Mouse (Mus musculus): ENCODE measurements around the gene Ap3m1. TPM values are rescaled to one million over a fixed set of nuclear protein-coding genes. Genes with fewer than 3 reads are reported as not detected.

Ap3m1 gene
- total RNA-seq, 1 experiment from 2014 or later, result 52.1 TPM

DNA sequence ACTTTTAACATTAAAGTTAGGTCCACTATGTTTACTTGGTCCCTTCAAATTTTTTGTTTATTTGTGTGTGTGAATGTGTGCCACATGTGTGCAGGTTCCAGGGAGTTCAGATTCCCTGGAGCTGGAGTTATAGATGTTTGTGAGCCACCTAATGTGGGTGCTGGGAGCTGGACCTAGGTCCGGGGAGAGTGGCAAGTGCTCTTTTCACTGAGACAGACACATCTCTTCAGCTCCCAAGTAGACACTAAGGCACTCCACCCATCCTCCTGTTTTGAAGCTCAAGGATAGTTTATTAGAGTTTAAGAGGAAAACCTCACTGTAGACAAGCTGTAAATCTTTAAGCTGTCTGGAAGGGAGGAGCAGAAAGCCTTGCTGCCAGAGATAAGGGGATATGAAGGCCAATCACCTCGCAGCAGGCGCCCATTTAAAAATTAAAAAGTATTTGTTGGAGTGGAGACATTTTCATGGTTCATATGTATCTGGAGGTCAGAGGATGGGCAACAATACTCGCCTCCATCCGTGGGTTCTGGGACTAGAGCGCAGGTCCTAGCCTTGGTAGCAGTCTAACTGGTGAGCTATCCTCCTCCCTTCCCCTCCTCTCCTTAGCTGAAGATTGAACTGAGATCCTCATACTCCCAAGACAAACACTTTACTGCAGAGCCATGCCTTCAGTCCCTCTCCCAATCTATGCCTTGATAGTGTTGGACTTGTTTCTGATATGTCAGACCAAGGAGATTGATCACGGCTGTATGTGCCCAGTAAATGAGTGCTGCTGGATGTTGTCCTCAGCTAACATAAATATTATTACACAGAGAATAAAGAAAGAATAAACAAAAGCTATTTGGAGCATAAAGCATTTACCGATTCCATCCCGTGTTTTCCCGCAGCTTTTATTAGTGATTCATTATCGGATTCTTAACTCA is 22.4 kb upstream of the Ap3m1 start:
- peak; percentile 29 for ATAC-seq (replicated peaks; ENCODE audit: low read depth, poor library complexity, severe bottlenecking)

- peak; percentile 7; the same call in 1 of the 2 replicates for ATAC-seq (replicated peaks; ENCODE audit: low read depth, poor library complexity, severe bottlenecking)
Observed at GRCm38 (mm10) chr14:21073981-21074380, 21.7 kb upstream of the Ap3m1 start.

DNA sequence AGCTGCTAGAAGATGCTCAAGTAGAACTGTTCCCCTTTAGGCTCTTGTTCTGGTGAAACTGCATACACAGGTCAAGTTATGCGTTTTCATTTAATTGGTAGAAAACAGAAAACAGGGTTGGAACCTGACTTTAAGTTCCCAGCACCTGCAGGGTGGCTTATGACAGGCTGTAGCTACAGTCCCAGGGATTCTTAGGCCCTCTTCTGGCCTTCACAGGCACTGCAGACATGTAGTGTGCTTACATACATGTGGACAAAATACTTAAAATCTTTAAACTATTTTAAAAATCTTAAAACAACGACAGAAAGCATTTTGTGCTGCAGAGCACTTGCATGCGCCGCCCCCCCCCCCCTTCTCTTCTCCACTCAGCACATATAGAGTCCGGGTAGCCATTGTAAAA is 17.3 kb upstream of the Ap3m1 start:
- ATAC-seq (replicated peaks; ENCODE audit: low read depth, poor library complexity, severe bottlenecking), result no peak

DNA sequence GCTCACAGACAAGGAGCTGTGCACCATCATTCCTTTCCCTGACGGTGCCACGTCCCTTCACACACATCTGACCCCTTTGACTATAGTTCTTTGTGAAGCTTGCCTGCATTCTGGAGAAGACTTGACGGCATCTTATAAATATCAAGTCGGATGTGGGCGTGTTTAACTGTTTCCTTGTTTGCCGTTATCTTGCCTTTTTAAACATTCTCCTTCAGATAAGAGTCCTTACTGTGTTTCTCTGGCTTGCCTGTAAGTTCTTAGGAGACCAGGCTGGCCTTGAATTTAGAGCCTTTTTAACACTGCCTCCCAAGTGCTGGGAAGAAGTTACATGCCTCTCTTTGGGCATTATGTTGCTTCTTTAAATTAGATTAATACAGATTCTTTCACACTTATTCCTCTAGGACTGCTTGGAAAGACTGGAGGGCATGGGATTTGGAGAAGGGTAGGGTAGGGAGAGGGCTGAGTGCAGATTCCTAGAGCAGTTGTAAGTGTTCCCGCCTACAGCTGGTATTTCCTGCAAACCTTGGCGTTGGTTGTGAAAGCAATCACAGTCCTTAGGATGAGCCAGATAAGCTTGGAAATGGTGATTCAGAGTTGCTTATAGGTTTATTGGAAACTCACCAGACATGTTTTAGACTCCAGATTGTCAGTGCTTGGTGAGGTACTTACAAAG is 13.3 kb upstream of the Ap3m1 start:
- 0 out of 2 replicates have a peak, but pooled peaks have one; percentile 22 for ATAC-seq (replicated peaks; ENCODE audit: low read depth, poor library complexity, severe bottlenecking)

DNA sequence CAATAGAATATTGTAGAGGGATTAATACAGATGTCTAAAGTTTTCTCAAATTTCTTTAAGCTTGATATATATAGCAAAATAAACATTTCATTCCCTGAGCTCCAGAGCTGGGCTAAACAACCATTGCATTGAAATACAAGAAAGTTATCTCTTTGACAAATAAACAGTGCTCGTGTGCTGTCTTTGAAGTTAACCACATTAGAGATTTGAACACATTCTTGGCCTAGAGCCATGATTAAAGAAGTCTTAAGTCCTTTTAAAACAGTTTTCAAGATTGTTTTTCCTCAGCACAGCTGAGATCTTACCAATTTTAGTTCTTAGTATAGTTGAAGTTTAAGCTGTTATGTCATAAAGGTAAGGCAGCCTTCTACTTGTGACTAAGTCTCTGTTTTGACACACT is 12.0 kb upstream of the Ap3m1 start:
- no peak for ATAC-seq (replicated peaks; ENCODE audit: low read depth, poor library complexity, severe bottlenecking)

DNA sequence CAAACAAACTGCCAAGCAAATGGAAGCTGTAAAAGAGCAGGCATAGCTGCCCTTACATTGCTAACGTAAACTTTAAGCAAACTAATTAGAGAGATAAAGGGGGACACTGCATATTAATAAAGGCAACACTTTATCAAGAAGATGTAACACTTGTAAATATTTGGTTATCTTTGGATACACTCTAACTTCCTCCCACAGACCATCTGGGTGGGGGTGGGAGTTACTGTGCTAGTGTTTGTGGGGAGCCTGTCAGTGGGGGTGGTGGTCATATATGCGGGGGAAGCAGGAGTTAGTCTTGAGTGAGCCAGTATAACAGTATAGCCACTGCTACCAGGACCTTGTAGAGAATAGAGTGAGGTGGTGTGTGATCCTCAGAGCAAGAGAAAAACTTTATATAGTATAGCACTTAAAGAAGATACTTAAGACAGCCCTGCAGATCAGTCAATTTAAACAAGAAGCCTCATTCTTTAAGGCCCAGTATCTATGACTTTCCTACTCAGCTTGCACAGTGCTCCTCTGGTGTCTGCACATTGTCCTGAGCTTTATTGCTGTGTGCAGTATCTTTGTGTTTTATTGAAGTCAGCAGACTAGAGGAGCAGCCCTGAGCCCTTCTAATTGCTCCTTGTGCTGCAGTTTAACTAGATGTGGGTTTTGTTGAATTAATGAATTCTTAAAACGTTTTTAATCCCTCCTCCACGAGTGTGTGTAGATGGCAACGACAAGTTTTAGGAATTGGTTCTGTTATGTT is 10.6 kb upstream of the Ap3m1 start:
- ATAC-seq (replicated peaks; ENCODE audit: low read depth, poor library complexity, severe bottlenecking), result peak; percentile 69

GRCm38 (mm10) chr14:21058972-21059371 is 6.7 kb upstream of the Ap3m1 start:
- no peak for ATAC-seq (replicated peaks; ENCODE audit: low read depth, poor library complexity, severe bottlenecking)

GRCm38 (mm10) chr14:21053586-21053985 is 1.3 kb upstream of the Ap3m1 start:
- ATAC-seq (replicated peaks; ENCODE audit: low read depth, poor library complexity, severe bottlenecking), result no peak

GRCm38 (mm10) chr14:21053151-21053550 is 843 bp upstream of the Ap3m1 start:
- ATAC-seq (replicated peaks; ENCODE audit: low read depth, poor library complexity, severe bottlenecking), result no peak

GRCm38 (mm10) chr14:21052781-21053130 is 448 bp upstream of the Ap3m1 start:
- peak; percentile 30 for ATAC-seq (replicated peaks; ENCODE audit: low read depth, poor library complexity, severe bottlenecking)

GRCm38 (mm10) chr14:21051380-21052111 is 762 bp downstream of the Ap3m1 start:
- no peak for ATAC-seq (replicated peaks; ENCODE audit: low read depth, poor library complexity, severe bottlenecking)

DNA sequence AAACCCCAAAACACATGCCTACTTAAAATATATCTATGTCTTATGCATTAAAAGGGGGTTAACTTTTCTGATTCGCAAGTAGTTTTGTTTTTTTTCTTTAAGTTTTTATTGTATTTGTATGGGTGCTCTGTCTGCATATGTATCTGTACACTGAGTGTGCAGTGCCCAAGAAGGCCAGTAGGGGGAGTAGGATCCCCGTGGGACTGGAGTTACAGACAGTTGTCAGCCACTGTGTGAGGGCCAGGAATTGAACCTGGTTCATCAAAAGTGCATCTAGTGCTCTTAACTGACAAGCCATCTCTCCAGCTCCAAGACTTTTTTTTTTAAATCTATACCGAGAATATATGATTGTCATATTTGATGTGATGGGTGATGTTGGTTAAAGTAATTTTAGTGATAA is 1.6 kb downstream of the Ap3m1 start:
- no peak for ATAC-seq (replicated peaks; ENCODE audit: low read depth, poor library complexity, severe bottlenecking)

DNA sequence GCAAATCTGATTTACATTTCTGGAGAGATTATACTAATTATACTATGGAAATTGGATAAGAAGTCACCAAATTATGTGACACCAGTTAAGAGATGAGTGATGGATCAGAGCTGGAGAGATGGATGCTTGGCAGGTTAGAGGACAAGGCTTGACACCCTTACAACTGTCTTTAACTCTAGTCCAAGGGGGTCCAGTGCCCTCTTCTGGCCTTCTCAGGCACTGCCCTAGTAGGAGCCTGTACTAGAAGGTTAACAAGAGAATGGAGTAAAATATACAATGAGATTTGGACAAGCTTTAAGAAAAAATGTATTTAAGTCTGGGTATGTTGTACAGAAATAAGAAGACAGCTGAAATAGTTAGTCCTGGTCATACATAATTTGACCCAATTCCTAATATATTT is 3.4 kb downstream of the Ap3m1 start:
- ATAC-seq (replicated peaks; ENCODE audit: low read depth, poor library complexity, severe bottlenecking), result no peak

- no peak for ATAC-seq (replicated peaks; ENCODE audit: low read depth, poor library complexity, severe bottlenecking)
Observed at GRCm38 (mm10) chr14:21047840-21048239, 4.5 kb downstream of the Ap3m1 start.

DNA sequence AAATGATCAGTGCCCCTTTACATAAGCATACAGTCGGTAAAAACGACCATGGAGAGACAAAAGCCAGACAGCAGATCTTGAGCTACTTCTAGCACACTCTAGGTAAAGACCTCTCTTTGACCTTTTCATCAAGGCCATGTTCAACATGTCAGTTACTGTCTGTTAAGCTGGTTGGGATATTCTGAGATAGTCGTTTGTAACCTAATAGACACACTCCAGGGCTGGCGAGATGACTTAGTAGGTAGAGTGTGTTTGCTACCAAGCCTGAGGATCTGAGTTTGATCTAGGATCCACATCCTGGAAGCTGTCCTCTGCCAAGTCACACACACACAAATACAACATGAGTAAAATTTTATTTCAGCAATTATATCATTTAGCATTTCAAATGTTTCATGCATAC is 12.7 kb downstream of the Ap3m1 start:
- ATAC-seq (replicated peaks; ENCODE audit: low read depth, poor library complexity, severe bottlenecking), result no peak

GRCm38 (mm10) chr14:21039077-21039476 is 13.2 kb downstream of the Ap3m1 start:
- no peak for ATAC-seq (replicated peaks; ENCODE audit: low read depth, poor library complexity, severe bottlenecking)

- no peak for ATAC-seq (replicated peaks; ENCODE audit: low read depth, poor library complexity, severe bottlenecking)
Observed at GRCm38 (mm10) chr14:21034791-21035190, 17.5 kb downstream of the Ap3m1 start.

GRCm38 (mm10) chr14:21034271-21034670 is 18.0 kb downstream of the Ap3m1 start:
- no peak for ATAC-seq (replicated peaks; ENCODE audit: low read depth, poor library complexity, severe bottlenecking)

DNA sequence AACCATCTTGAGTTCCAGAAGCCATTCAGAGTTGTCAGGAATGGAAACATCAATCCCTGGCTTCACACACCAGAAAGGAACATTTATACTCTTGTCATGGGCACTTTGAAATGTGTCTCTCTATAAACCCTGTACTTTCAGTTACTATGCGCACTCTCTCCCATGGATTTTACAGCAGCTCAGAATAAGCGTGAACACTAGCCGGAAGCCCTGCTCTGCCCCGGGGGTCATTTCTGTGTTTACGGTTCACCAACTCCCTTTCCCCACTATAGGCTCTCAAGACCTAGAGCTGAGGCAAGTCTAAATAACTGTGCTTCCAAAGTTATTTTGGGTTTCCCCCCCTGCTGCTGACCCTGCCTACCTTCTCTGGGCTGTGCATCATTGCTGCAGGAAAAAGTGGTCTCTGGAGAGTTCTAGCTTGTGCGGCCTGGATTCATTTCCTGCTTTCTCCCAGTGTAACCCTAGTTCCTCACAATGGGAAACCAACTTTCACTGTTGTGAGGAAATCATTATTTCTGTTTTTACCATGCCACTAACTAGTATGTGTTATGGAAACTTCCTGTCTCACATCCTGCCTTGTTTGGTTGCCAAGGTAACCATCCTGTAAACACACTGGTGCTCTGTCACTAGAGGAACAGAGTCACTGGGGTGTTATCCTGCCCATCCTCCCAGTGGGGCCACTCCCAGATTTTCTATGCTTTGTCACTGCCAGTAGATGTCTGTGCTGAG is 20.4 kb downstream of the Ap3m1 start:
- peak; percentile 98 for ATAC-seq (replicated peaks; ENCODE audit: low read depth, poor library complexity, severe bottlenecking)

All from common myeloid progenitor, adult 5-6 weeks (primary cell).